Mouse (Mus musculus) testis, adult 10 weeks (tissue): ENCODE data around the gene Gm11236. TPM values are rescaled to one million over a fixed set of nuclear protein-coding genes. Genes with fewer than 3 reads are reported as not detected.

ENCODE experiments used
- polyA plus RNA-seq: library from polyadenylated mRNA; stranded (reverse); fragments of 350-450 nt; fragmentation: Illumina TruSeq; extraction: RNeasy Lipid Tissue Mini Kit (QIAGEN cat#74804); gene quantifications from one replicate; pipeline ENCODE4 v1.2.3, GENCODE M21; 2014; ENCODE audit warnings: low read depth, low replicate concordance

Gene Gm11236
- not detected for polyA plus RNA-seq

DNA sequence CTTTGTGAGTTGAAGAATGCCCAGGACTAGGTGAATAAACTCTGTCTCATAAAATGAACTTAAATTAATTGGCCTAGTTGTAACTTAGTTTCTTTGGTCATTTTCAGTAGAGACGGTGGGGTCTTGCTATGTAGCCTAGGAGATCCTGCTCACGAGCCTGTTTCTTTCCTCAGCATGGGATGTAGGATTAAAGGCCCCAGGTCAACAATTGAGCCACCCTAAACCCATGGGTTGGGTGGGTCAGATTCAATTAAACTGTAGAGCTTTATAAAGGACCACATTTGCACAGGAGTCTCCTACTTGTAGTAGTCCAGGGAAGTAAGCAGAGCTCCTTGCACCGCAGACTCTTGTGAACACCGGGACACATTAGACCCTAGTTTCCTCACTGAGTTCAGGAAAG, at the start of gene Gm11236:
TSS of gene Gm11236 (plus strand) at position 301 of the 400 bp plus-strand sequence.

DNA sequence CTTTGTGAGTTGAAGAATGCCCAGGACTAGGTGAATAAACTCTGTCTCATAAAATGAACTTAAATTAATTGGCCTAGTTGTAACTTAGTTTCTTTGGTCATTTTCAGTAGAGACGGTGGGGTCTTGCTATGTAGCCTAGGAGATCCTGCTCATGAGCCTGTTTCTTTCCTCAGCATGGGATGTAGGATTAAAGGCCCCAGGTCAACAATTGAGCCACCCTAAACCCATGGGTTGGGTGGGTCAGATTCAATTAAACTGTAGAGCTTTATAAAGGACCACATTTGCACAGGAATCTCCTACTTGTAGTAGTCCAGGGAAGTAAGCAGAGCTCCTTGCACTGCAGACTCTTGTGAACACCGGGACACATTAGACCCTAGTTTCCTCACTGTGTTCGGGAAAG, 30.3 kb upstream of the Gm11236 start, which contains the start of gene Gm11238:
TSS of gene Gm11238 (plus strand) at position 301 of the 400 bp plus-strand sequence.

DNA sequence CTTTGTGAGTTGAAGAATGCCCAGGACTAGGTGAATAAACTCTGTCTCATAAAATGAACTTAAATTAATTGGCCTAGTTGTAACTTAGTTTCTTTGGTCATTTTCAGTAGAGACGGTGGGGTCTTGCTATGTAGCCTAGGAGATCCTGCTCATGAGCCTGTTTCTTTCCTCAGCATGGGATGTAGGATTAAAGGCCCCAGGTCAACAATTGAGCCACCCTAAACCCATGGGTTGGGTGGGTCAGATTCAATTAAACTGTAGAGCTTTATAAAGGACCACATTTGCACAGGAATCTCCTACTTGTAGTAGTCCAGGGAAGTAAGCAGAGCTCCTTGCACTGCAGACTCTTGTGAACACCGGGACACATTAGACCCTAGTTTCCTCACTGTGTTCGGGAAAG, 15.2 kb upstream of the Gm11236 start, which contains the start of gene Gm11237:
TSS of gene Gm11237 (plus strand) at position 301 of the 400 bp plus-strand sequence.

DNA sequence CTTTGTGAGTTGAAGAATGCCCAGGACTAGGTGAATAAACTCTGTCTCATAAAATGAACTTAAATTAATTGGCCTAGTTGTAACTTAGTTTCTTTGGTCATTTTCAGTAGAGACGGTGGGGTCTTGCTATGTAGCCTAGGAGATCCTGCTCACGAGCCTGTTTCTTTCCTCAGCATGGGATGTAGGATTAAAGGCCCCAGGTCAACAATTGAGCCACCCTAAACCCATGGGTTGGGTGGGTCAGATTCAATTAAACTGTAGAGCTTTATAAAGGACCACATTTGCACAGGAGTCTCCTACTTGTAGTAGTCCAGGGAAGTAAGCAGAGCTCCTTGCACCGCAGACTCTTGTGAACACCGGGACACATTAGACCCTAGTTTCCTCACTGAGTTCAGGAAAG, 30.1 kb downstream of the Gm11236 start, which contains the start of gene Gm11239:
TSS of gene Gm11239 (plus strand) at position 301 of the 400 bp plus-strand sequence.

DNA sequence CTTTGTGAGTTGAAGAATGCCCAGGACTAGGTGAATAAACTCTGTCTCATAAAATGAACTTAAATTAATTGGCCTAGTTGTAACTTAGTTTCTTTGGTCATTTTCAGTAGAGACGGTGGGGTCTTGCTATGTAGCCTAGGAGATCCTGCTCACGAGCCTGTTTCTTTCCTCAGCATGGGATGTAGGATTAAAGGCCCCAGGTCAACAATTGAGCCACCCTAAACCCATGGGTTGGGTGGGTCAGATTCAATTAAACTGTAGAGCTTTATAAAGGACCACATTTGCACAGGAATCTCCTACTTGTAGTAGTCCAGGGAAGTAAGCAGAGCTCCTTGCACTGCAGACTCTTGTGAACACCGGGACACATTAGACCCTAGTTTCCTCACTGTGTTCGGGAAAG, 45.3 kb downstream of the Gm11236 start, which contains the start of gene Gm428:
TSS of gene Gm428 (plus strand) at position 301 of the 400 bp plus-strand sequence.

Other genes with a start within 250 kb of the Gm11236 start
- not detected for gene Gm11487, start 233.0 kb upstream of the Gm11236 start, polyA plus RNA-seq
- not detected for gene Gm11238, start 30.2 kb upstream of the Gm11236 start, polyA plus RNA-seq
- not detected for gene Gm11237, start 15.1 kb upstream of the Gm11236 start, polyA plus RNA-seq
- gene Gm11239, start 30.2 kb downstream of the Gm11236 start, polyA plus RNA-seq, result not detected
- gene Gm428, start 45.4 kb downstream of the Gm11236 start, polyA plus RNA-seq, result not detected
- gene Rasef, start 152.9 kb downstream of the Gm11236 start, polyA plus RNA-seq, result 53.9 TPM
- gene Gm11758, start 238.1 kb downstream of the Gm11236 start, polyA plus RNA-seq, result not detected